Mouse (Mus musculus) cerebellum, adult 2 months (tissue): ENCODE results near the gene Diaph3.

ENCODE experiments used
- CTCF ChIP-seq: fragments of 200-500 bp; IDR thresholded peaks from 2 replicates; pipeline ENCODE4 v1.5.1; 2011; ENCODE audit warnings: low read depth, mild to moderate bottlenecking, control low read depth, low read length, moderate library complexity, borderline replicate concordance; ENCODE audit not compliant: insufficient read depth
- POLR2A ChIP-seq: fragments of 200-500 bp; IDR thresholded peaks from 2 replicates; pipeline ENCODE4 v1.6.1; 2011; ENCODE audit warnings: low read length, control low read depth, borderline replicate concordance; ENCODE audit not compliant: insufficient read depth

DNA sequence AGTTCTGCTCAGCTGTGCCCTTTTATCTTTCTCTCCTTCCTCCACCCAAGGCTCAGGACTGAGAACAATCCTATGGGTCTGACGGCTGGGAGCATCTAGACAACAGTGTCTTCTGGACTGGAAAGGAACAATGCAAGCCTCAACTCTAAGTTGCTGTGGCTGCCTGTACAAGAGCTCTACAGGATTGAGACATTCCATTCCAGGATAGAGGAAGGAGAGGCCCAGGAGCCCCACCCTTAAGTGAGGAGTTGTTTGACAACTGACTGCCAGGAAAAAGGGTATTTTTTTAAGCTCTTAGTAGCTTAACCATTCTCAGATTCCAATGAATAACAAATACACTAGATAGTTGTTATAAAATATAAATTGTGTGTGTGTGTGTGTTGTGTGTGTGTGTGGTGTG is 53.0 kb downstream of the Diaph3 start:
- TF ChIP-seq CTCF: no peak
- no peak for TF ChIP-seq POLR2A
